Mouse (Mus musculus) kidney, postnatal 0 days (tissue): ENCODE measurements around the gene Tmc3. TPM values are rescaled to one million over a fixed set of nuclear protein-coding genes. Genes with fewer than 3 reads are reported as not detected.

ENCODE experiments used
- ATAC-seq: fragments of 200-750 bp; cut with Nextera tagmentation; replicated peaks from 2 replicates; pipeline ENCODE4 v1.8.0; 2017; ENCODE audit warnings: low read depth, moderate number of reproducible peaks, moderate TSS enrichment, moderate library complexity; ENCODE audit not compliant: low FRiP score
- DNase-seq: peaks from one replicate; pipeline ENCODE4 v3.0.0-alpha.2; 2016; ENCODE audit warnings: low spot score
- H3K27ac ChIP-seq: fragments of 300-500 bp; sonication (generic); 2 replicates; pipeline ENCODE4 v1.5.1; 2014; ENCODE audit warnings: mild to moderate bottlenecking
- H3K27me3 ChIP-seq: fragments of 300-500 bp; sonication (generic); 2 replicates; pipeline ENCODE4 v1.6.1; 2014; ENCODE audit warnings: low read length, mixed read lengths; ENCODE audit not compliant: insufficient read depth
- H3K36me3 ChIP-seq: fragments of 300-500 bp; sonication (generic); 2 replicates; pipeline ENCODE4 v1.6.1; 2014; ENCODE audit warnings: low read length, mixed read lengths; ENCODE audit not compliant: insufficient read depth
- H3K4me1 ChIP-seq: fragments of 300-500 bp; sonication (generic); replicated peaks from 2 replicates; pipeline ENCODE4 v1.6.1; 2014; ENCODE audit warnings: antibody characterized with exemption, low read length, mixed read lengths; ENCODE audit not compliant: insufficient read depth
- H3K4me2 ChIP-seq: fragments of 300-500 bp; sonication (generic); 2 replicates; pipeline ENCODE4 v1.6.1; 2014; ENCODE audit warnings: mild to moderate bottlenecking, low read length, moderate library complexity, mixed read lengths
- H3K4me3 ChIP-seq: fragments of 300-500 bp; sonication (generic); replicated peaks from 2 replicates; pipeline ENCODE4 v1.5.1; 2014; ENCODE audit warnings: low read depth, low read length
- H3K9ac ChIP-seq: fragments of 300-500 bp; sonication (generic); 2 replicates; pipeline ENCODE4 v1.6.1; 2014; ENCODE audit warnings: low read depth, low read length
- H3K9me3 ChIP-seq: fragments of 300-500 bp; sonication (generic); replicated peaks from 2 replicates; pipeline ENCODE4 v1.6.1; 2016; ENCODE audit warnings: low read length, inconsistent platforms, mixed read lengths
- CTCF ChIP-seq: IDR thresholded peaks from 2 replicates; pipeline ENCODE4 v1.5.1; 2016; ENCODE audit warnings: antibody characterized with exemption, low read depth, mild to moderate bottlenecking, moderate library complexity
- WGBS: fragments of 180-500 bp; shearing (Covaris S2); extraction: QIAGEN DNeasy Blood & Tissue Kit; methylation state at CpG from one replicate; pipeline ENCODE4 v1.1.7; 2014; 5-methylcytosine and 5-hydroxymethylcytosine counted together
- polyA plus RNA-seq: library from polyadenylated mRNA; unstranded; fragments of >200 nt; fragmentation: Nextera tagmentation; extraction: Ambion mirVana; gene quantifications from 2 replicates; pipeline ENCODE4 v1.2.1, GENCODE M21; 2015

The Tmc3 gene
- polyA plus RNA-seq, 1 experiment from 2014 or later: 1.9 TPM

DNA sequence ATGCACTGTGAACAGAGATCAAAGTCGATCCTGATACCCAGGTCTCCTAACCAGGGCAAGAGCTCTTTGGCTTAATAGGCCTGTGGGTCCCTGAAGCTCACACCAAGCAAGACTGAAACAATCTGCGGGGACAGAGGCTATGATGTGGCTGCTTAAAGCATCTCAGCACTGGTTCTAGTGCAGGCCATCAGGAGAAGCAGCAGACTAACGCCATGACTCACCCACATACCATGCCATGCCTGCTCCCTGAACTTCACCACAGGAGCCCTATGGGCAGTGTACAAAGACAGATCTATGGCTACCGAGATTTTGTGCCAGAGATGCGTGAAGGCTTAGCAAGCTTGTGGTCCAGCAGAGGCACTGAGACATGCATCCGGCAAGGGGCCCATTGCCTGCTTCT is 86.8 kb downstream of the Tmc3 start:
- WGBS: 84% methylated on average over 6 of the region's 6 CpGs
- H3K4me1 ChIP-seq: no peaks in the 10 kb centered on the region
- no peak for TF ChIP-seq CTCF
- no peak overlapping the region for H3K4me3 ChIP-seq
- H3K36me3 ChIP-seq: no peaks in the 10 kb centered on the region
- no peak for DNase-seq
- no peaks in the 10 kb centered on the region for H3K27me3 ChIP-seq
- no peak overlapping the region for H3K9ac ChIP-seq
- H3K9me3 ChIP-seq: no peaks in the 10 kb centered on the region
- no peak overlapping the region for H3K27ac ChIP-seq
- no peak for ATAC-seq
- H3K4me2 ChIP-seq: no peak overlapping the region

Other genes with a start within 250 kb of the Tmc3 start
- 45.9 and 51.2 TPM in 2 replicates for gene Stard5, start 47.0 kb downstream of the Tmc3 start, polyA plus RNA-seq
- 3.1 and 3.6 TPM in 2 replicates for gene Il16, start 160.8 kb downstream of the Tmc3 start, polyA plus RNA-seq
- gene Cfap161, start 210.0 kb downstream of the Tmc3 start, polyA plus RNA-seq: 0.27 and 0.34 TPM in 2 replicates